Mouse (Mus musculus) kidney, embryonic 14.5 days (tissue): ENCODE measurements around the gene Igsf3. TPM values are rescaled to one million over a fixed set of nuclear protein-coding genes. Genes with fewer than 3 reads are reported as not detected.

Experiments
- ATAC-seq: fragments of 200-750 bp; cut with Nextera tagmentation; 2 replicates; pipeline ENCODE4 v1.8.0; 2017; ENCODE audit warnings: moderate number of reproducible peaks, mild to moderate bottlenecking, moderate TSS enrichment, moderate library complexity; ENCODE audit not compliant: low FRiP score, low TSS enrichment
- H3K27ac ChIP-seq: fragments of 300-500 bp; sonication (generic); 2 replicates; pipeline ENCODE4 v1.5.1; 2014; ENCODE audit warnings: low read depth, mild to moderate bottlenecking, low read length, moderate library complexity, mixed read lengths
- H3K27me3 ChIP-seq: fragments of 300-500 bp; sonication (generic); 2 replicates; pipeline ENCODE4 v1.6.1; 2014; ENCODE audit warnings: mild to moderate bottlenecking, low read length; ENCODE audit not compliant: control insufficient read depth, insufficient read depth
- H3K36me3 ChIP-seq: fragments of 300-500 bp; sonication (generic); 2 replicates; pipeline ENCODE4 v1.6.1; 2014; ENCODE audit warnings: low read length, mixed read lengths; ENCODE audit not compliant: control insufficient read depth, insufficient read depth
- H3K4me1 ChIP-seq: fragments of 300-500 bp; sonication (generic); 2 replicates; pipeline ENCODE4 v1.6.1; 2014; ENCODE audit warnings: low read length, mixed read lengths; ENCODE audit not compliant: control insufficient read depth, insufficient read depth
- H3K4me2 ChIP-seq: fragments of 300-500 bp; sonication (generic); replicated peaks from 2 replicates; pipeline ENCODE4 v1.6.1; 2014; ENCODE audit warnings: low read depth, mild to moderate bottlenecking, low read length
- H3K4me3 ChIP-seq: fragments of 300-500 bp; sonication (generic); 2 replicates; pipeline ENCODE4 v1.5.1; 2014; ENCODE audit warnings: mild to moderate bottlenecking, low read length
- H3K9ac ChIP-seq: fragments of 300-500 bp; sonication (generic); 2 replicates; pipeline ENCODE4 v1.6.1; 2014; ENCODE audit warnings: low read depth, mild to moderate bottlenecking, low read length, moderate library complexity
- H3K9me3 ChIP-seq: fragments of 300-500 bp; sonication (generic); 2 replicates; pipeline ENCODE4 v1.6.1; 2016; ENCODE audit warnings: low read length; ENCODE audit not compliant: control insufficient read depth
- WGBS: fragments of 180-500 bp; shearing (Covaris S2); extraction: QIAGEN DNeasy Blood & Tissue Kit; methylation state at CpG from one replicate; pipeline ENCODE4 v1.1.7; 2014; 5-methylcytosine and 5-hydroxymethylcytosine counted together
- polyA plus RNA-seq: library from polyadenylated mRNA; unstranded; fragments of >200 nt; fragmentation: Nextera tagmentation; extraction: Ambion mirVana; gene quantifications from 2 replicates; pipeline ENCODE4 v1.2.1, GENCODE M21; 2014

Gene Igsf3
- polyA plus RNA-seq, 1 experiment from 2014 or later: 15.1 TPM

DNA sequence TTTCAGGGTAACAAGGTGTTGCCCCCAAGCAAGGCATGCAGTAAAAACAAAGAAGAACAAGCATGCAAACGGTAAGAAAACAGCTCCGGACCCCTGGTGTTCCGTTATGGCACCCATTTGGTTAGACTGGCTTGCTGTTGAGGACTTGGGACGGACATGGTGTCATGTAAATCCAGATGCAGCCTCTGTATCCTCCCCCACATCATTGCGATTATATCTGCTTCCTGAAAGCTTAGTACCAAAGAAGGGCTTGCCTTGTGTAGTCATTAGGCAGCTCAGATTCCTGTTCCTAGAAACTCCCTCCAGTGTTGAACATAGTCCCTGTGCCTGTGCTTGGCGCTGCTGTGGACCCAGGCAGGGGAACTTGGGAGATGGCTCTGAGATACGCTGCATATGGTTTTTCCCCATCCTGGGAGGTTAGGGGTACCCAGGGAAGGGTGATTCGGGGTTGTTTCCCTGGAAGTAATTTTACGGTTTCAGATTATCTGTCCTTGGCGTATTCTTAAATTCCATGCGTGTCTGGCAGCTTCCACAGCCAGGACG, 60.2 kb downstream of the Igsf3 start:
- 55% methylated on average over 12 of the region's 12 CpGs for WGBS
- H3K9ac ChIP-seq: no peak overlapping the region
- no peak overlapping the region for H3K4me2 ChIP-seq
- H3K27me3 ChIP-seq: no peaks in the 10 kb centered on the region
- peaks cover 15% of the 10 kb centered on the region; the same call in 1 of the 2 replicates for H3K36me3 ChIP-seq
- 0 out of 2 replicates have a peak, but pooled peaks have one; percentile 56 for ATAC-seq
- no peak overlapping the region for H3K4me3 ChIP-seq
- H3K27ac ChIP-seq: no peak overlapping the region
- H3K9me3 ChIP-seq: no peaks in the 10 kb centered on the region
- H3K4me1 ChIP-seq: 0 out of 2 replicates have a peak, but pooled peaks cover 6% of the 10 kb centered on the region

DNA sequence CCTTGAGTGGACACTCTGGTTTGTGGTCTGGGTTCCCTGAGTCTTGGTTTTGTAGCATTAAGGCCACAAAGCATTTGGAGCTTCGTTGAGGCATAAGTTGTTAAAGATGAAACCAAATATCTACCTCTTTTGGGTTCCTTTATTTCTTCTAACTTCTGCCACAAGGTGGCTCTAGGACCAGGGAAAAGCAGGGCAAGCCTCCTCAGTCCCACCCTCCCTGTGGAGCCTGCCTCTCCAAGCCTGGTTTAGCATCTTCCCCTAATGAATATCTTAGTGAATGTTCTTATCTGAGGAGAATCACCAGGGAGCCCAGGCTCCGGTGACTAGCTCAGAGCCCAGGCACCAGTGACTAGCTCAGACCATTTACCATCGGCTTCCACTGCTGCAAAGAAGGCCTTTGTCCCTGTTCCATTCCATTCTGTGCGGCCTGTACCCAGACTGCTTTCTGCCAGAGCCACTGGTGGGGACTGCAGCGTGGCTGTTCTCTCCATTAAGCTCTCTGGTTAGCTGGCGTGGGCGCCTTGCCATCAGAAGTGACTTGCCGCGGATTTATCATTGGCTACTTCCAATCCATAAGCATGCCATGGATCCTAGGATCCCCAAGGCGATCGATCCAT, 66.5 kb downstream of the Igsf3 start:
- no peaks in the 10 kb centered on the region for H3K9me3 ChIP-seq
- H3K4me3 ChIP-seq: no peak overlapping the region
- no peak for ATAC-seq
- H3K4me1 ChIP-seq: no peaks in the 10 kb centered on the region
- H3K27me3 ChIP-seq: no peaks in the 10 kb centered on the region
- no peak overlapping the region for H3K27ac ChIP-seq
- H3K9ac ChIP-seq: no peak overlapping the region
- H3K4me2 ChIP-seq: no peak overlapping the region
- peaks cover 11% of the 10 kb centered on the region; the same call in 1 of the 2 replicates for H3K36me3 ChIP-seq
- 86% methylated on average over 11 of the region's 11 CpGs for WGBS

DNA sequence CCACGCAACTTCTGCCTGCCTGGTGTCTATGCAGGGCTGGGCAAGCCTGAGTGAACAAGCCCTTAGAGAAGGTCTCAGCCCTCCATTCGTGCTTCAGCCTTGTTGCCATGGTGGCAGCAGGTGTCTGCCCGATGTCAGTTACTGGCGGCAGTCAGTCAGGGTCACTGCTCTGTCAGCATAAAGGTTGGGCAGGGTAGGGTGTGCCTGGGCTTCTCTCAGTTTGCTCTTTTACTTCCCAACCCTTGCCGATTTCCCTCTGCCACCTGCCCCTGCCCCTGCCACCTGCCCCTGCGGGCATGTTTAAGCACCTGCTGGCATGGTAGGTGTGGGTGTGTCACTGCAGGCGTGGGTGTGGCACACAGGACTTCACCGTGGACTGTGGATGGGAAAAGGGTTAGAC, 67.6 kb downstream of the Igsf3 start:
- H3K9me3 ChIP-seq: no peaks in the 10 kb centered on the region
- H3K4me1 ChIP-seq: no peaks in the 10 kb centered on the region
- H3K4me2 ChIP-seq: no peak overlapping the region
- H3K27me3 ChIP-seq: no peaks in the 10 kb centered on the region
- no peak overlapping the region for H3K27ac ChIP-seq
- ATAC-seq: no peak
- 85% methylated on average over 8 of the region's 8 CpGs for WGBS
- peaks cover 8% of the 10 kb centered on the region; the same call in 1 of the 2 replicates for H3K36me3 ChIP-seq
- no peak overlapping the region for H3K9ac ChIP-seq
- no peak overlapping the region for H3K4me3 ChIP-seq

- H3K4me2 ChIP-seq: no peak overlapping the region
- peaks cover 6% of the 10 kb centered on the region for H3K36me3 ChIP-seq
- H3K27me3 ChIP-seq: no peaks in the 10 kb centered on the region
- H3K4me3 ChIP-seq: no peak overlapping the region
- ATAC-seq: no peak
- no peak overlapping the region for H3K27ac ChIP-seq
- no peaks in the 10 kb centered on the region for H3K4me1 ChIP-seq
- H3K9ac ChIP-seq: no peak overlapping the region
- WGBS: 87% methylated on average over 4 of the region's 4 CpGs
- H3K9me3 ChIP-seq: no peaks in the 10 kb centered on the region
Observed at GRCm38 (mm10) chr3:101447239-101447638, 70.4 kb downstream of the Igsf3 start.

GRCm38 (mm10) chr3:101448765-101449164, 71.9 kb downstream of the Igsf3 start:
- Histone ChIP-seq H3K9ac (no peak overlapping the region), H3K4me1 (no peaks in the 10 kb centered on the region), H3K36me3 (peaks cover 6% of the 10 kb centered on the region), H3K4me2 (no peak overlapping the region), H3K27me3 (no peaks in the 10 kb centered on the region), H3K4me3 (no peak overlapping the region), H3K9me3 (no peaks in the 10 kb centered on the region), H3K27ac (no peak overlapping the region)
- WGBS: 67% methylated on average over 3 of the region's 3 CpGs
- no peak for ATAC-seq

GRCm38 (mm10) chr3:101450811-101451428, 74.0 kb downstream of the Igsf3 start:
- Histone ChIP-seq H3K4me2 (no peak overlapping the region), H3K36me3 (peaks cover 13% of the 10 kb centered on the region), H3K9ac (no peak overlapping the region), H3K4me1 (no peaks in the 10 kb centered on the region), H3K27ac (no peak overlapping the region), H3K9me3 (no peaks in the 10 kb centered on the region), H3K4me3 (no peak overlapping the region), H3K27me3 (no peaks in the 10 kb centered on the region)
- WGBS: 80% methylated on average over 31 of the region's 31 CpGs
- no peak for ATAC-seq

DNA sequence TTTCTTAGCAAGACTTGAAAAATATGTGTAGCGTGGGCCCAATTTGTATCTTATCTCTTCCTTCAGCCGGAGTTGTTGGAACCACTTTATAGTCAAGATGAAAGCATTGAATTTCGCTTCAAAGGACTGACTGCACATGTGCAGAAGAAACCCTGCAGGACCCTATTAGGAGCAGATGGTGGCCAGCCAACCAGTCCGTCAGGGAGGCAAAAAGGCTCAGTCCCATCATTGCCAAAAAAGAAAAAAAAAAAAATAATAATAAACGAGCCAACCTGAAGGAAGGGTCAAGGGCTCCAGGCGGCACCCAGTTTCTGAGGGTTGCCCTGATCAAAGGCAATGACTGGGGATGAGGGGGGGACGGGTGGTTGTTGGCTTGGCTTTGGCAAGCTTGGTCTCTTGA, 83.7 kb downstream of the Igsf3 start:
- Histone ChIP-seq H3K36me3 (peaks cover 13% of the 10 kb centered on the region; the same call in 1 of the 2 replicates), H3K4me3 (no peak overlapping the region), H3K27me3 (no peaks in the 10 kb centered on the region), H3K4me1 (no peaks in the 10 kb centered on the region), H3K4me2 (no peak overlapping the region), H3K9ac (no peak overlapping the region), H3K9me3 (peaks cover 7% of the 10 kb centered on the region; the same call in 1 of the 2 replicates), H3K27ac (no peak overlapping the region)
- ATAC-seq: no peak
- WGBS: 68% methylated on average over 7 of the region's 7 CpGs

- no peak for ATAC-seq
- H3K9ac ChIP-seq: no peak overlapping the region
- H3K27ac ChIP-seq: no peak overlapping the region
- no peaks in the 10 kb centered on the region for H3K27me3 ChIP-seq
- H3K9me3 ChIP-seq: peaks cover 7% of the 10 kb centered on the region; the same call in 1 of the 2 replicates
- peaks cover 13% of the 10 kb centered on the region; the same call in 1 of the 2 replicates for H3K36me3 ChIP-seq
- H3K4me2 ChIP-seq: no peak overlapping the region
- WGBS: 70% methylated on average over 7 of the region's 7 CpGs
- H3K4me1 ChIP-seq: no peaks in the 10 kb centered on the region
- H3K4me3 ChIP-seq: no peak overlapping the region
Observed at GRCm38 (mm10) chr3:101461046-101461445, 84.2 kb downstream of the Igsf3 start.

DNA sequence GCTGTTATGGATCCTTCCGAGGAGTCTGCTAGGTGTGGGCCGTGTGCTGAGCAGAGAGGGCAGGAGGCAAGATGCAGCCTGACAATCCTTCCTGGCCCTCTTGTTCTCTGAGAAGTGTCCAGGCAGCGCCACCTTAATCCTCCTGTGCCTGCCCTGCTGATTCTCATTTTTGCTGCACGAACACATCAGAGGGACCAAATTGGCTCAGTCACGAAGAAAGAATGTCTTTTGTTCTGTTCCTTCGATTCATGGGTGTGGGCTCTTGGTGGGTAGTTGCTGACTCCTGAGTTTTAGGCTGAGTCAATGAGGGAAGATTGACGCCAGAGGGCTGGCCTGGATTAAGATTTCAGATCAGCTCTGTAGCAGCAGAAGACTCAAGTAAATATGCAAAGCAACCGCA, 84.9 kb downstream of the Igsf3 start:
- H3K36me3 ChIP-seq: peaks cover 13% of the 10 kb centered on the region; the same call in 1 of the 2 replicates
- H3K27ac ChIP-seq: peak overlapping the region; percentile 3; the same call in 1 of the 2 replicates
- H3K9me3 ChIP-seq: peaks cover 7% of the 10 kb centered on the region; the same call in 1 of the 2 replicates
- no peaks in the 10 kb centered on the region for H3K4me1 ChIP-seq
- H3K4me3 ChIP-seq: no peak overlapping the region
- ATAC-seq: no peak
- no peak overlapping the region for H3K4me2 ChIP-seq
- no peaks in the 10 kb centered on the region for H3K27me3 ChIP-seq
- WGBS: 40% methylated on average over 8 of the region's 8 CpGs
- no peak overlapping the region for H3K9ac ChIP-seq
